Mouse (Mus musculus) CD8-positive naive resting alpha-beta T cell, adult 57 days (primary cell): ENCODE results near the gene Cramp1l. TPM values are rescaled to one million over a fixed set of nuclear protein-coding genes. Genes with fewer than 3 reads are reported as not detected.

ENCODE experiments used
- total RNA-seq: library from RNA; stranded (reverse); gene quantifications from one replicate; pipeline ENCODE4 v1.2.4, GENCODE M21; 2023

Gene Cramp1l
- total RNA-seq = 36.7 TPM

DNA sequence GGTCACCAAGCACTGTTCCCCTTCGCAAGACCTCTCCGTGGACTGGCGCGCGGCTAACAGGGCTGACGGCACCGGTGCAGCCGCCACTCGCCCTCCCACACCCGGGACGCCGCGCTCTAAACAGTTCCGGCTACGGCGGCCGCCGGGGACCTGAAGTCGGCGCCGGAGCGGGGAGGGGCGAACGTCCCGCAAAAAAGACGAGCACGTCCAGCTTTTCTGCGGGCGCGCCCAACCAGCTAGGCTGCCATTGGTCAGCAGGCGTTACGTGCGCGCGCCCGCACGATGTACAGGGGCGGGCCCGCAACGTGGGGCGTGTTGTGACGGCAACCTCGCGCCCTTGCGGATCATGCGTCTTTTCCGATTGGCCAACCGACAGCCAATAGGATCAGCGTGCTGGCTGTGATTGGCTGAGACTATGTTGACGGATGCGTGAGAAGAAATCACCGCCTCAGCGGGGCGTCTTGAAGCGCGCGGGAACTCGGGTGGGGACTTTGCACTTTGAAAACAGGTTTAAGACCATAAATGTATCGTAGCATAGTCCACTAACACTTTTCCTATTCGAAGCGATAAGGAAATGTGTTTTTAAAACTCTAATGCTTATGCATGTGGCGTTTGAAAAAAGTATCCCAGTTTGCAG is at the start of gene Cramp1l, which contains the start of gene Ift140:
Gene Cramp1l (minus strand): TSS at position 134 of the 637 bp plus-strand sequence.
Gene Ift140 (plus strand): TSS at position 431 of the 637 bp plus-strand sequence.

GRCm38 (mm10) chr17:24960135-24960851 is 55.3 kb downstream of the Cramp1l start, which contains the start of gene Jpt2:
Jpt2 (minus strand) TSS chr17:24960689.

DNA sequence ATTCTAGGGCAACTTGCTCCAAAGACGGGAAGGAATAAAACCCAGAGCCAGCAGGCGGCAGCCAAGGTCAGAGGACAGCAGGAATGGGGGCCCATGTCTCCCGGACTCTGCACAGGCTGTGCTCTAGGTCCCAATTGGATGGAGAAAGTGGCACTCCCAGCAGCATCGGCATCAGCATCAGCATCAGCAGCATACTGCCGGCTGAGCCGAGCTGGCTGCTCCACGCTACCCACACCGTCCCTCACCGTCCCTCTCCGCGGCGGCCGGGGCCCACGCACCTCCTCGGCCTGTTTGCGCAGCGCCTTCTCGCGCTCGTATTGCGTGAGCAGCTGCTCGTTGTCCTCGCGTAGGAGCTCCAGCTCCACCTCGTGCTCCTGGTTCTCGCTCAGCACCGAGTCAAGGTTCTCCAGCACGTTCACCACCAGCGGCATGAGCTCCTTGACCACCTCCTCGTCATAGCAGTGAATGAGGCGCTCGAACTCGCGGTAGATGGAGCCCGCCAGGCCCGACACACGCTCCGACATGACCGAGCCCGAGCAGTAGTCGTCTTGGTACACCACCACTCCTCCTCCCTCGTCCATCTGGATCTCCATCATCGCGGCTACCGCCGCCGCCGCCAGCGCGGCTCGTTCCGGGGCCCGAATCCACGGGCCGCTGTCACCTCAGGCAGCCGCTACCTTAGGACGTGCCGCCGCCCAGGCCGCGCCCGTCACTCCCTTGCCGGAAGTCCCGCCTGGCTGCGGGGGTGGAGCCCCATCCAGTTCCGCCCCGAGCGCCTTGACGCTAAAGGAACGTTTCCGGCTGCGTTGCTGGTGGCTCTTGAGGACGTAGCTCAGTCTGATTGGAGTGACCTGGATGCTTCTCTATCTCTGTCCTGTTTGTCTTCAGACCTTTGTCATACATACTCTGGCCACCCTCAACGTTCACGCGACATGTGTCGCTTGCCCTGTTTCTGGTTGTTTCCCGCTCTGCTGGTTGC is 79.0 kb downstream of the Cramp1l start, which contains the start of gene Mapk8ip3:
Gene Mapk8ip3 (minus strand): TSS at position 719 of the 979 bp plus-strand sequence.

Other genes with a start within 250 kb of the Cramp1l start
- not detected for gene Meiob, start 211.5 kb downstream of the Cramp1l start, total RNA-seq
- 33.1 TPM for gene Hagh, start 175.6 kb downstream of the Cramp1l start, total RNA-seq
- 2.0 TPM for gene Fahd1, start 165.4 kb downstream of the Cramp1l start, total RNA-seq
- gene Igfals, start 149.8 kb downstream of the Cramp1l start, total RNA-seq = 0.67 TPM
- gene Nubp2, start 129.4 kb downstream of the Cramp1l start, total RNA-seq = 53.6 TPM
- gene Spsb3, start 129.1 kb downstream of the Cramp1l start, total RNA-seq = 28.9 TPM
- 66.2 TPM for gene Eme2, start 120.7 kb downstream of the Cramp1l start, total RNA-seq
- 44.8 TPM for gene Mrps34, start 120.7 kb downstream of the Cramp1l start, total RNA-seq
- 24.0 TPM for gene Nme3, start 119.3 kb downstream of the Cramp1l start, total RNA-seq
- gene Mapk8ip3, start 78.8 kb downstream of the Cramp1l start, total RNA-seq = 226 TPM
- gene Jpt2, start 55.1 kb downstream of the Cramp1l start, total RNA-seq = 18.5 TPM
- gene Ift140, start 297 bp upstream of the Cramp1l start, total RNA-seq = 31.4 TPM
- not detected for gene Tmem204, start 67.8 kb upstream of the Cramp1l start, total RNA-seq
- gene Telo2, start 100.2 kb upstream of the Cramp1l start, total RNA-seq = 38.0 TPM
- not detected for gene Ptx4, start 105.0 kb upstream of the Cramp1l start, total RNA-seq
- gene Clcn7, start 117.6 kb upstream of the Cramp1l start, total RNA-seq = 35.2 TPM
- 0.61 TPM for gene Ccdc154, start 146.7 kb upstream of the Cramp1l start, total RNA-seq
- gene Gm38655, start 159.7 kb upstream of the Cramp1l start, total RNA-seq = not detected
- gene BC003965, start 168.8 kb upstream of the Cramp1l start, total RNA-seq = 13.3 TPM
- gene Unkl, start 172.6 kb upstream of the Cramp1l start, total RNA-seq = 76.9 TPM
- 59.6 TPM for gene Gnptg, start 224.3 kb upstream of the Cramp1l start, total RNA-seq
- gene Tsr3, start 224.4 kb upstream of the Cramp1l start, total RNA-seq = 23.3 TPM
- 29.1 TPM for gene Baiap3, start 240.6 kb upstream of the Cramp1l start, total RNA-seq